Mouse (Mus musculus): ENCODE measurements around the gene Ptpn23.
"Not testable (repeated sequence)": the region's sequence is repeated elsewhere in the genome, so short reads cannot be mapped to it uniquely, and the experiment has no call there.

Gene Ptpn23

DNA sequence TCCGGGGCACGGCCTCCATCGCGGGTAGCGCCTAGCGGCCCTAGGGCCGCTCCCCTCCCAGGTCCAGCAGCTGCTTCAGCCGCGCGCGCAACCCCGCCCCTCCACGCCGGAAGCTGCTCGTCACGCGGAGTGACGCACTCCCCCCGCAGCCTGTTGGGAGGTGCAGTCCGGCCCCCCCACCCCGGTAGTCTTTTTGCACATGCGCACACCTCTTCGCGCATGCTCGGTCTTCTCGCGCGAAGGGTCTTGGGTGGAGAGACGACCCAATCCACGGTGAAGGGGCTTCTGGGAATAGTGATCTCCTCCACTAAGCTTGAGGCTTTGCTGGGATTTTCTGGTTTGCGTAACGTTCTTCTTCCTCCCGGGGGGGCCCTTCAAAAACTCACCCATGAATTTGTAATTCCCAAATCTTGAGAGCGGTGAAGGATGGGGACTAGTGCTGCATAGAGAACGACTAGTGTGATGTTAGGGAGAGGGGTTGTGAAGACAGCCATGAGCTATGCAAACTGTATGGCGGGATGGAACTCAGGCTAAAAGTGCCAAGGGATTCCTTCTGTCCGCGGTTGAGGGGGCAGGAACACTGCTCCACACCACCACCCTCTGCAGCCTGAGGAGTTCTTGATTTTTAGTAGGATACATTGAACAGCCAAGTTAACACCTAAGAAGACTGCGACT, at the start of gene Ptpn23:
Ptpn23 (minus strand) TSS at position 115 of the 675 bp plus-strand sequence.
- in situ Hi-C loops (cut with MboI, MseI), result no loop called here

DNA sequence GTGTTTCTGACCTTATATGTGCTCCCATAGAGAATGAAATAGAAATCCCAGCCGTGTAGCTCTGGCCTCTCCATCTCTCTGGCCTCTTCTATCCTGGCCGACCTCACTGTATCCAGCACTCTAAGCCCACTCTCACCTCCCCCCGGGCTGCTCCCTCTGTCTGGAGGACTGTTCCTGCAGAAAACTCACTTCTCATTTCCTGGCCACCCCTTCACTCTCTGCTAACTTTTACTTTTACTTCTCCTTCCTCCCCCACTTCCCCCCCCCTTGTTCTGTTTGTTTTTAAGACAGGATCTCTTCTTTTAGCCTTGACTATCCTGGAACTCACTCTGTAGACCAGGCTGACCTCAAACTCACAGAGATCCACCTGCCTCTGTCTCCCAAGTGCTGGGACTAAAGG, 44.5 kb upstream of the Ptpn23 start:
- in situ Hi-C loops (cut with MboI, MseI), result no loop called here

DNA sequence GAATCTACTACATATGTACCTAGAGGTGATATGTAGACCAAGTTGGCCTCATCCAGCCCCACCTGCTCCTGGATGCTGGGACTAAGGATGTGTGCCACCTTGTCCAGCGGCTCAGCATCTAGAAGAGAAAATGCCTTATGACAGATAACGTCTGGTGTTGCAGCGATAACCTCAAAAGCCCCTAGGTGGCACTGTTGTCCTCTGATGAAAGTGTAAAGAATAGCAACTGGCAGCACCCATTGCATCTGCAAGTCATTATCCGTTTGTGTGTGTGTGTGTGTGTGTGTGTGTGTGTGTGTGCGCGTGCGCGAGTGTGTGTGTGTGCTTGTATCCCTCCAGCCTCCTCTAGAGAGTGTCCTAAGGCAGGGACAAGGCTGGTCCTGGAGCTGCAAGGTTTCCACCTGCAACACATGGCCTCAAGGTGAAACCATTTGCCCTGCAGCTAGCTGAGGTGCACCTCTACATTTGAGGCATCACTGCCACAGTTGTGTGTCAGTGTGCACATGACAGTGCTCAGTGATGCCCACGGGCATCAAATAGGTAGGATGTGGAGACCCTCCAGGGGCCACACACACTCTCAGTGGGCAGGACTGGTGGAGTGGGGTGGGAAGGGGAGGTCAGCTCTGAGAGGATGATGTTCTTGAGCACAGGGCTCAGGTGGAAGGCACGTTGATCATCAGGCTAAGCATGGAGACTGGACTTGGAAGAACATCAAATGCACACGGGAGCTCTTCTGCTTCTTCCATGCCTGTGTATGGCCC, 41.0 kb upstream of the Ptpn23 start:
- in situ Hi-C loops (cut with MboI, MseI), result loop anchor here in 1 of 2 experiments (25.0 kb wide), 1 partner anchor 163 kb away; the partner anchor contains the start of gene Nradd

DNA sequence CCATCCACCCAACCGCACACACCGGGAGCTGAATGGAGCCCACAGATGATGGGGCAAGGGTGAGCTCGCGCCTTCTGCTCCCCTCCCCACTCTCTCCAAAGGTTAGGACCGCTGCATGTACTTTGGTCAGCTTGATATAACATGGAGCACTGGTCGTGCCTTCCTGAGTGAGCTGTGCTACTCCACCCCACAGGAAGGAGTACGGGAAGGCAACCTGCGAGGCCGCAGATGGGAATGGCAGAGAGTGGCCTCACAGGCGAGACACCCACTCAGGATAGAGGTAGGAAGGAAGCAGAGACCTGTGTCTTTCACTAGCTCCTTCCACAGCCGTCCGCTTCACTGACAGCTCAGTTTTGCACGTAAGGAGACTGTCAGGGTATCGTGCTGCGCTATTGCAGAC, 40.3 kb upstream of the Ptpn23 start:
- in situ Hi-C loops (cut with MboI, MseI), result loop anchor here in 1 of 2 experiments (25.0 kb wide), 1 partner anchor 164 kb away; the partner anchor contains the start of gene Nradd

DNA sequence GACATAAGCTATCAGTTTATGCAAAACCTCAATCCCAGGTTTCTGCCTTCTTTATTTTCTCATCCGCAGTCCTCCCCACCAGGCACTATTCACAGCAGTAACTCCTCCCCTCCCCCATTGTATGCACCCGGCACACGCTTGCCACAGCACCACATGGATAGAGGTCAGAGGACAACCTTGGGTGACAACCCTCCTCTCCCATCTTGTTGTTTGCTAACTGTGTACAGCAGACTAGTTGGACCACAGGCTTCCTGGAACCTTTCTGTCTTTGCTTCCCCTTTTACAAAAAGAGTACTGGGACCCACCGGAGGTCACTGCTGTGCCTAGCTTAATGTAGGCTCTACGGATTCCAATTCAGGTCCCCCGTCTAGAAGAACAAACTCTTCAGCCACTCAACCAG, 32.5 kb upstream of the Ptpn23 start:
- in situ Hi-C loops (cut with MboI, MseI), result loop anchor here in 1 of 2 experiments (25.0 kb wide), 1 partner anchor 172 kb away; the partner anchor contains the start of gene Nradd

DNA sequence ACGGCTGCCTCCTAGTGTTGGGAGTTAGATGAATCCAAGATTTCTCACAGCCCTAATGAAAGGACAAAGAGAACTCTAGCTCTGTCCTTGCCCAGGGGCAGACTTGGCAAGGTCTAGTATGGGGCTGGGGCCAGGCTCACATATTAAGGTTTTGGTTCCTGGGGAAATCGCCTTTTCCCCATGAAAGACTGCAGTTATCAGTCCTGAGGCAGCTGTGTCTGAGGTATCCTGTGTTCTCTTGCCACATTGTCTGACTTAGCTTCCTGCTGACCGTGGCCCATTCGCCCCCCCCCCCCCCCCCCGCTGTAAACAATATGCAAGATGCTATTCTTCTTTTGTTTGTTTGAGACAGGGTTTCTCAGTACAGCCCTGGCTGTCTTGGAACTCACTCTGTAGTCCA, 32.0 kb upstream of the Ptpn23 start:
- in situ Hi-C loops (cut with MboI, MseI), result loop anchor here in 1 of 2 experiments (25.0 kb wide), 1 partner anchor 172 kb away; the partner anchor contains the start of gene Nradd

DNA sequence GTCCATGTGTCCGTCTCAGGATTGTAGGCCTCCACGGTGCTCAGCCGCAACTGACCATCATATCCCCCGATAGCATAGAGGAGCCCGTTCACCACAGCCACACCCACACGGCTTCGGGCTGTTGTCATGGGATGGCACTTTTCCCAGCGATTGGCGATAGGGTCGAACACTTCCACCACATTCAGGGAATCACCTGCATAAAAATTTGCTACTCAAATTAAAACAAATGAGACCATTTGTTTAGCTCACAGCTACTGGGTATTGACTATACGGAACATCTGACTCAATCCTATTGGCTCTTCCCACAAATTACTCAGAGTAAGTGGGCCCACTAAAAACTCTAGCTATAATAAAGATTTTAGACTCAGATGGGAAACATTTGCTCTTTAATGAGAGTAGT, 28.0 kb upstream of the Ptpn23 start:
- in situ Hi-C loops (cut with MboI, MseI), result loop anchor here in 1 of 2 experiments (25.0 kb wide), 1 partner anchor 176 kb away; the partner anchor contains the start of gene Nradd

DNA sequence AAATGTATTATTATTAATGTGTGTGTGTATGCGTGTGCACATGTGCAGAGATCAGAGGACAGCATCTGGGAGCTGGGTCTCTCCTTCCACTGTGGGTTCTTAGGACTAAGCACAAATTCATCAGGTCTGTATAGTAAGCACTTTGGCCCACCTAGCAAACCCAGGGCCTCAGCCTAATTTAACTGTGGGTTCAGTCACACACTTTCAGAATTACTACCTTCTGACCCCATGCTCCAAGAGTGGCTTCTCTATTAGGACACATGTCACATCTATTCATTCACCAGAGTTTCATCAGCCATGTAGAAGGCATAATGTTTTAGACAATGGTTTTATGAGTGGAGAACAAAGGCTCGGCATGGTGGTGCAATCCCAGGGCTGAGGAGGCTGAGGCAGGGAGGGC, 25.0 kb upstream of the Ptpn23 start:
- in situ Hi-C loops (cut with MboI, MseI), result loop anchor here in 1 of 2 experiments (25.0 kb wide), 1 partner anchor 179 kb away; the partner anchor contains the start of gene Nradd

DNA sequence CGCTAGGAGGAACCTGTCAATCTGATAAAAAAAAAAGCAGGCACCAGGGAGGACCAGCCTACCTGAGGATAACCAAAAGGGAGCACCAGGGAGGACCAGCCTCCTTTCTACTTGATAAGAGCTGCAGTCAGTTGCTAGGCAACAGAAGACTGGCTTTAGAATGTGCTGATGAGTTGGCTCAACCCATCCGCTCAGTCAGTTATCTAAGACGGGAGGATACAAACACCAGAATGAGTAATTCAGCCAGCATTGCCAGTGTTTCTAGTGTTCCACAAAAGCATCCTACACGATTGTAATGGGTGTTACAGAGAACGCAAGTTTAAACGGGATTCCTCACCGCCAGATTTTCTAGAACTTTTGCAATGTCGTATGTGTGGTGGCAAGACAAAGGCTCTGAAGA, 23.2 kb upstream of the Ptpn23 start:
- in situ Hi-C loops (cut with MboI, MseI), result loop anchor here in 1 of 2 experiments (25.0 kb wide), 1 partner anchor 181 kb away; the partner anchor contains the start of gene Nradd

DNA sequence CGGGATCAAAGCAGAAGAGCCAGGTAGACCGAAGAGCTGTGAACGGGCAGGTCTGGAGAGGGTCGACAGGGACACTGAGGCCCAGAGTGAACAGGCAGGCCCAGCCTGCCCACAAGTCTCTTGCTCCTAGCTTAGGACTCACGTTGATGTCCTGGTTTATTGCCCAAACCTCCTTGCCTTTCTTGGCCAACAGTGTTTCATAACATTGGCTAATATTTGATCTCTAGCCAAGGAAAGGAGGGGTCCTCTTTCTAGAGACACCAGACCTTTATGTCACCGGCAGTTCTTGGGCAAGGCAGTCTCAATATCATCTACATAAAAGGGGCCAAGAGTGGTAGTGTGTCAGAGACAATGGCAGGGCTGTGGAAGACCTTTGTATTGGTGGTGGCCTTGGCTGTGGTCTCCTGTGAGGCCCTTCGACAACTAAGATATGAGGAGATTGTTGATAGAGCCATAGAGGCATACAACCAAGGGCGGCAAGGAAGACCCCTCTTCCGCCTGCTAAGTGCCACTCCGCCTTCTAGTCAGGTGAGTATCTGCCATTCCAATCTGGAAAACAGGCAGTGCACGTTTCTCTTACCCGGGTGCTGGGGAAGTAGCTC, 11.6 kb upstream of the Ptpn23 start, which contains the start of gene Ngp:
Ngp (plus strand) TSS at position 237 of the 602 bp plus-strand sequence.
- in situ Hi-C loops (cut with MboI, MseI), result loop anchor here (5.0 to 10.0 kb wide), 2 partner anchors 38 to 285 kb away; no protein-coding TSS in a partner anchor

DNA sequence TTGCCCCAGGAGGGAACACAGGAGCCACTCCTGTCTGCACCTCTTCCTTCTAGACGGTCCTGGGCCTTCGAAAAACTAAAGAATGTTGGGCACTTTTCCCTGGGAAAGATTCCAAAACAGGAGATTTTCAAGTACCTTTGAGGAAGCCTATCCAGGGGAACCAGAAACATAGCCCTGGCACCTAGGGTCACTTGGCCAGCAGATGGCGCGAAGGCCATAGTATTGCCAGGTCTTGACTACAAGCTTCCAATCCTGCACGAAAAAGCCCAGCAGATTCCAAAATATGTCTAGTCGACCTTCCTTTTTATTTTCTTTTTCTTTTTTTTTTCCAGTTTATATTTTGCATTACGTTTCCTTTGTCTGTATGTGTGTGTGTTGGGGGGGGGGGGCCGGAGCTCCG, 5.8 kb upstream of the Ptpn23 start:
- in situ Hi-C loops (cut with MboI, MseI), result no loop called here

DNA sequence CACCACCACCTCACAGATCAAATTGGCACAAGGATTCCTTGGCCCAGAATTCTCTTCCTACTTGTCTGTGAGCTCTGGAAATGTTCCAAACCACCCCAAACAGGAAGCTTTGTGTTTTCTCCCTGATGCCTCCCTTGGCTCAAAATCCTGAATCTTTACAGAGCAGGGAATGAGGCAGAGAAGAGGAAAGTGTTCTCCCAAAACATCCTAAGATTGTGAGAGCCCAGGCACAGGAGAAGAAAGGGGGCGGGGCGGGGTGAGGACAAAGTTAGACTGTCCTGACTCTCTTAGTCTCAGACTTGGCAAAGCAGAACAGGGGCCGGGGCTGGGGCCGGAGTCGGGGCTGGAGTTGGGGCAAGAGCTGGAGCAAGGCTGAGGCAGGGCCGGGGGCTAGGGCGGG, 4.9 kb upstream of the Ptpn23 start:
- in situ Hi-C loops (cut with MboI, MseI), result no loop called here

DNA sequence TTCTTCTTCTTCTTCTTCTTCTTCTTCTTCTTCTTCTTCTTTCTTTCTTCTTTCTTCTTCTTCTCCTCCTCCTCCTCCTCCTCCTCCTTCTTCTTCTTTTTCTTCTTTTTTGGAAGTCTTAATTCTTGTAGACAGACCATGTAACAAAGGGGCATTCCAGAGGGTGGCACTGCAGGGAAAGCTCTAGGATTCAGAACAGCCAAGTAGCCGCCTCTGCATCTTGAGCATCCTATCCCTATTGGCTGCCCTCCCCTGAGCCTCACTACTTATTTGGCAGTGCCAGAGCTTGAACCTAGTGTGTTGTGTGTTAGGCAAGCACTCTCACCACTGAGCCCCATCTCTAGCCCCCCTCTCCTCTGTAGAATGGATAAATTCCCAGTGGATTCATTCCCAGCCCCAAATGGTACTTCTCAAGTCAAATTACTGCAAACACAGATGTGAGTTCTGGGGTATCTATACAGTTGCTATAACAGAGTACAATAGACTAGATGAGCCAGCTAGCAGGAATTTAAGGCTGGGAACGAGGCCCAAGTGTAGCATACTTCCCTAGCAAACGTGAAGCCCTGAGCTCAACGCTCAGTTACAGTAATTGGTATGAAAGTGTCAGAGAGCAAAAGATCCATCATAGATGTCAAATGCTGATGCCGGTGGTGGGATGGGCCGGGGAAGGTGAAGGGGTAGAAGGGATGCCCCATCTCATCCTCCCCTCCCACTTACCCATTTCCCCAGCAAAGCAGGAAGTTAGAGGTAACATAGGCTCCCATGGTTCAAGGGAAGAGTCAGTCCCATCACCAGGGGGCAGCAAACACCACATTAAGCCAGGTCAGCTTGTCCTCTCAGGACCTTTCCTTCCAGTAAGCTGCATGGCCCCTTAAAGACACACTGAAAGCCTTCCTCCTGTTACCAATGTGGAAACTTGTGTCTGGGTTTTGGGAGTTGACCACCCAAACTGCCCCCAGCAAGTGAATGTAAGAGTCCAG, 3.2 kb upstream of the Ptpn23 start:
- in situ Hi-C loops (cut with MboI, MseI), result no loop called here

DNA sequence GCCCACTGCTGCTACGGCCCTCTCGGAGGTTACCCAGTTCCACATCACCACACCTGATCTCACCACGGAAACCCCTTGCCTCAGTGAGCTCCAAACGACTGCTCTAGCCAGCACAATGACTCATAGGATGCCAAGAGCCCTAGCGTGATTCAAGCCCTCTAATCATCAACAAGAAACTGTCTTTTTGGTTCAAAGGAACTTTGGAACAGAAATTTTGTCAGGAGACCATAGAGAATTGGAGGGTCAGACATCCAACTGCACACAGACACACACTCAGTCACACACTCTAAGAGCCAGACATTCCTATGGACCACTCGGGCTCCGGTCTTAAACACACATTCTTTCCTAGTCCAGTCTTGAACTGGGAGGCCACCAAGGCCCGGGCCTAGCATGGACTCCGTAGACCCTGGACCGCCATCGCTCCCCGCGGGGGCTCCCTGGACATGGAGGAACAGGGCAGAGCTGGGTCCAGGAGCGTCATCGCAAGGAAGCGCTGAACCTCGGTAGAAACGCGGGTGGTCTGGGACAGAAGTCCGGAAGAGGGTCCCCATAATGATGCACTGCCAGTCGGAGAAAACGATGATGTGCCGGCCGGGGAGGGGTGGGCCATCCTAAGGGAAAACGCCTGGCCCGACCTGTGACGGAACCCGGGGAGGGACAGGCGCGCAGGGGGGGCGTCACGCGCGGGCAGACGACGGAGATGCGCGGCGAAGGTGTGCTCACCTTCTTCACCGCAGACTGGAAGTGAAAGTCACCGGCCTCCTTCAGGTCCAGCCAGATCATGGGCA, 508 bp downstream of the Ptpn23 start:
- in situ Hi-C loops (cut with MboI, MseI), result no loop called here

DNA sequence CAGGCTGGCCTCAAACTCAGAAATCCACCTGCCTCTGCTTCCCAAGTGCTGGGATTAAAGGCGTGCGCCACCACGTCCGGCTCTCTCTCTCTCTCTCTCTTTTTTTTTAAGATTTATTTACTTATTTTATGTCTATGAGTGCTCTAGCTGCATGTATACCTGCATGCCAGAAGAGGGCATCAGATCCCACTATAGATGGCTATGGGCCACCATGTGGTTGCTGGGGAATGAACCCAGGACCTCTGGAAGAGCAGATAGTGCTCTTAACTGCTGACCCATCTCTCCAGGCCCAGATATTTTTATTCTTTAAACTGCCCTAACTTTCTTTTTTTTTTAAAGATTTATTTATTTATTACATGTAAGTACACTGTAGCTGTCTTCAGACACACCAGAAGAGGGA, 4.8 kb downstream of the Ptpn23 start:
- in situ Hi-C loops (cut with MboI, MseI), result not testable (repeated sequence)

DNA sequence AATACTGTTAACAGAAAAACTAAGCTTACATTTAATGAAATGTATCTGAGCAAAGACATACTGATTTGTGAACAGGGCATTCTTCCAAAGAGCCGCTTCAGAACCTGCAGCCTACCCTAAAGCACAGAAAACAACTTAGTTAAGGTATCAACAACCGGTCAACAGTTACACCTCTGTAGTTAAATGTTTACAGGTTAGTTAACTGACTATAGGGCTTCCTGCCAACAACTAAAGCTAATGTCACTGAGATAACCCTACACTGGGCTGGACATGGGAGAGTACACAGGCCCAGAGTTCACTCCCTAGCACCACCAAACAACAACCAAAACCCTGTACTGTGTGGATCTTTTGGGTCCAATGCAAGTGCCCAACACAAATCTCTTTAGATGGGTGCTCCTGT, 5.3 kb downstream of the Ptpn23 start:
- in situ Hi-C loops (cut with MboI, MseI), result no loop called here

DNA sequence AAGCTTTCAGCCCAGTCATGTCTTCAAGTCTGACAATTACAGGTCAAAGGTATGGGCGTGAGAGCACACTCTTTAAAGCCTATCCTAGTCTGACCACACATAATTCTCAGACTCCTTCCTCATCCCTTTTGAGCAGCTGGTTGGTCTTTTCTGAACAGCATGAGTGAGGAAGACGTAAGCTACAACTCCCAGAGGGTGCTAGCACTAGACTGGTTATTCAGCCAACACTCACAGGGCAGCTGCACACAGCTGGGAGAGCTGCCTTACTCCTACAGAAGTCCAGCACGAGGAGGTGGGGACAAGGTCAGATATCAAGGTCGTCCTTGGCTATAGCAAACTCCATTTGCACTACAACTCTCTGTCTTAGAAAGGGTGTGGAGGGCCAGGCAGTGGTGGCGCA, 7.4 kb downstream of the Ptpn23 start:
- in situ Hi-C loops (cut with MboI, MseI), result no loop called here

DNA sequence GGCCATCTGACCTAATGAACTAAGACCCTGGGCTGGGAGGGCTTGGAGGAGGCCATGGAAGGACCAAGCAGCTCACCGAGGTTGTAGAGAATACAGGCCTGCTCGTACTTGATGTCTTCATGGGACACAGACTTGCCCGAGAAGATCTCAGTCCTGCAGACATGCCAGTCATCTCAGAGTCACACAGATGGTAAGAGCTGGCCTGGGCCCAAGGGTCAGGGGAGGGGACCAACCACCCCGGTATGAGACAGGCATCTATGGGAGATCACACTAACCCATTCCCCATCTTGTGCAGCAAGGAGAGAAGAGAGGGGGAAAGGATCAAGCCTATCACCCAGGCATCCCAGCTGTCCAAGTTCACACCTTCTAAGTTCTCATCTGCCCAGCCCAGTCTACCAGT, 14.7 kb downstream of the Ptpn23 start:
- in situ Hi-C loops (cut with MboI, MseI), result loop anchor here in 1 of 2 experiments (5.0 kb wide), 1 partner anchor 46 kb away; no protein-coding TSS in a partner anchor

DNA sequence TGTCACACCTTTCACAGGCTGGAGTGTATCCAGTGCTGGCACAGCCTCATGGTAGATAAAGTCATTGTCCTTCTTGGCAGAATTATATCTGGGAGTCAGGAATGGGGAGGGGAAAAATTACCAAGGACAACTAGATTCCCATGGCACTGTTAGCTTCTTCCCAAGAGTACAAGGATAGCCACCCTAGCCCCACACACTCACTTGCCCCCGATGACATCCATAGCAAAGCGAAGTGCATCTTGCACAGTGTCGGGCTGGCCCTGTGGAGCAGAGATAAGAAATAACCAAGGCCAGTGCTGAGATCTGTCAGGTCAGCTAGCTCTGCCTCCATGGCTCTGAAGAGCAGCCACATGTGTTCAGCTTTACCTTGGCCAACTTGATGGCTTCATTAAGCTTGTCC, 17.2 kb downstream of the Ptpn23 start:
- in situ Hi-C loops (cut with MboI, MseI), result loop anchor here in 1 of 2 experiments (5.0 kb wide), 1 partner anchor 44 kb away; no protein-coding TSS in a partner anchor

DNA sequence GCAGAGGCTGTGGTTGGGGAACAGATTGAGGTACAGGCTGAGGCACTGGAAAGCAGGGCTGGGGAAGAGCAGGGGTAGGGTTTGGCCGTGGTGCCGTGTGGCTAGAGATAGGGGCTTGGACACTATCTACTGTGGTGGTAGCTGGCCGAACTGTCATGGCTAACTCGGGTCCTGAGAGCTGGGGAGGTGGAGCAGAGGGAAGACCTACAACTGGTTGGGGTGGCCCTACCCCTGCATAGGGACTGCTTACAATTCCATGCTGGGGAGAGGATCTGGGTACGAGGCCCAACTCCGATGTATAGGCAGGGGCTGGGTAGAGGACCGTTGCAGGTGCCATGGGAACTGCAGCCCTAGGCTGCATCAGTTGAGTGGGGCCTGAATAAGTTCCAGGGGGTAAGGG, 20.0 kb downstream of the Ptpn23 start:
- in situ Hi-C loops (cut with MboI, MseI), result no loop called here
